Mouse (Mus musculus) liver, adult 2 months (tissue): ENCODE measurements around the gene Atrx.

Experiments
- CTCF ChIP-seq: fragments of 200-500 bp; IDR thresholded peaks from 2 replicates; pipeline ENCODE4 v1.5.1; 2011; ENCODE audit warnings: low read depth, low read length, control low read depth
- POLR2A ChIP-seq: fragments of 200-500 bp; IDR thresholded peaks from 2 replicates; pipeline ENCODE4 v1.6.1; 2011; ENCODE audit warnings: low read length, control low read depth; ENCODE audit not compliant: insufficient read depth; ENCODE audit errors: extremely low read depth

DNA sequence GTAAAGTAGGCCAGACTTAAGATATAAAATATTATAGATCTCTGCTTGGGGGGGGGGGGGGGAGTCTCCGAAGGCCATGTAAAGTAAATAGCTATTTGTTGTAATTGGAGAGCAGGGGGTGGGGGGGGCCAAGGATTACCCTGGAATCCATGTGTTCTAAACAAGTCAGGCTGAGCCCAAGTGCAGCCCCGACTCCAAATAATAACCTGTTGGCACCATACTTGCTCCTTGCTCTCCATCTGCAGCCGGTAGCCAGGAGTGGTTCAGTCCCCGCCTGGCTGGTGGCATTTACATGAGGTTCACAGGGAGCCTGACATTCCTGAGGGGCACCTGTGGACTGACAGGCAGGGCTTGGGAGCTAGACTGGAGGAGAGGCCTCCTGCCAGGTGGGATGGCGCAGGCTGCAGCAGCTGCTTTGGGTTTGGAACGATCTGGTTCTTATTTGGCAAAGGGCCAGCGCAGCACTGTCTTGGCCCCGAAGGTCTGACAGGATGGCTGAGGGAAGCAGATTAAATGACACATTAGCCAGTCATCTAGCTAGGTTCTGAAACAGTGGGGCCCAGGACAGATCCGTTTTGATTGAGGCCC is 161.9 kb downstream of the Atrx start:
- no peak for TF ChIP-seq CTCF
- no peak for TF ChIP-seq POLR2A
